Mouse (Mus musculus) megakaryocyte, embryonic 14.5 days (primary cell): ENCODE measurements at regions not wholly inside any gene's neighbourhood (a gene's known extent, or its start where the extent isn't known, plus 50 kb on each side); places are given as distances from the start of the nearest gene placed in this dataset.

Source experiments
- H3K27me3 ChIP-seq: replicated peaks from 2 replicates; pipeline ENCODE3; 2012; ENCODE audit warnings: inconsistent platforms
- H3K36me3 ChIP-seq: replicated peaks from 2 replicates; pipeline ENCODE3; 2012; ENCODE audit warnings: low read length, inconsistent platforms, mixed read lengths
- H3K4me1 ChIP-seq: 2 replicates; pipeline ENCODE4 v1.6.1; 2012; ENCODE audit warnings: inconsistent platforms
- H3K4me3 ChIP-seq: replicated peaks from 2 replicates; pipeline ENCODE3; 2012; ENCODE audit warnings: moderate library complexity, mild to moderate bottlenecking, inconsistent platforms
- H3K9me3 ChIP-seq: 2 replicates; pipeline ENCODE4 v1.6.1; 2012; ENCODE audit warnings: inconsistent platforms
- FLI1 ChIP-seq: IDR thresholded peaks from 2 replicates; pipeline ENCODE4 v1.6.1; 2012; ENCODE audit warnings: low read length, inconsistent platforms, mixed read lengths
- GATA1 ChIP-seq: IDR thresholded peaks from 3 replicates; pipeline ENCODE4 v1.6.1; 2012; ENCODE audit warnings: mixed read lengths, low read length, inconsistent platforms, borderline replicate concordance

DNA sequence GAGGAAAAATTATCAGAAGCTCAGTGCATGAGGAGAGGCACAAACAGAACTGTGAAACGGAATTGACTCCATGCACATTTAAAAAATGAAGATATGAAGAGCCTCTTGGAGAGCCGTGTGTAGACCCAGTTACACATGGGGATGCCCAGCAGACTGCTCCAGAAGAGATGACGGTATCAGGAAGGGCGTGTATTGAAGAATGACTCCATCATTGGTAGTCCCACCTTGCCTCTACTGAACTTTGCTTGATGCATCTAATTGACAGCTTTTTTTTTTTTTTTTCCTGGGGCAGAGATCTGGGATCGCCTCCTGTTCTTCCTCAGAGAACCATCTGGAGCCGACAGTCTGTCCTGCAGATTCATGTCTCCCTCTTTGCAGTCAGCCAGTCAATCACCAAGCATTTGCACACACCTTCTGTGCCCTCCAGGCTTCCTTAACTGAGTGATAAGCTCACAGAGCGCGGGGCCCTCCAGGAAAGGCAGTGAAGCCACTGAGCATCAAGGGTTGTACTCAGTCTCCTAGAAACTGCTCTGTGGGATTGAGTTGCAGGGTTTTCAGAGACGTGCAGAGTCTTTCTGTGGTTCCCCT is 57.6 kb upstream of the D1Pas1 start:
- Histone ChIP-seq H3K9me3 (peaks cover 40% of the 10 kb centered on the region), H3K36me3 (no peaks in the 10 kb centered on the region), H3K4me3 (no peak overlapping the region), H3K27me3 (no peaks in the 10 kb centered on the region), H3K4me1 (no peaks in the 10 kb centered on the region)
- TF ChIP-seq FLI1 (no peak), GATA1 (no peak)

DNA sequence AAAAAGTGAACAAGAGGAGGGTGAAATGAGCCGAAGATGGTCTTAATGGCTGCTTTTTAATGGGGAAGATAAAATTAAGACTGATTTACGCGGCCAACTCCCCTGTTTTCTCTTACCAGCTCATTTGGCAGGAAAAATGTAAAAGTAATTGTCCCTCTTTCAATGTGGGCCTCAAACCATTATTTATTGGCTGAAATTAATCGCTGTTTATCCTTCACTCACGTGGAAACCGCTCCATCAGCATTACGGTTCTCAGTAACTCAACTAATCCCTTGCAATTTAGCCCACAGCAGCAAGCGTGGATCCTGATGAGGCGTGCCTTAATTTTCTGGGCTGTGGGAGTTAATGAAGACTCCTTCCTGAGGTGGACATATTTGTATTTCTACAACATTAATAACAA is 58.1 kb upstream of the D1Pas1 start:
- Histone ChIP-seq H3K4me1 (no peaks in the 10 kb centered on the region), H3K4me3 (no peak overlapping the region), H3K9me3 (peaks cover 43% of the 10 kb centered on the region), H3K27me3 (no peaks in the 10 kb centered on the region), H3K36me3 (no peaks in the 10 kb centered on the region)
- no peak for TF ChIP-seq GATA1
- no peak for TF ChIP-seq FLI1

GRCm38 (mm10) chr1:186907409-186908170 is 59.6 kb upstream of the D1Pas1 start:
- H3K4me1 ChIP-seq, result no peaks in the 10 kb centered on the region
- no peaks in the 10 kb centered on the region for H3K27me3 ChIP-seq
- no peaks in the 10 kb centered on the region for H3K36me3 ChIP-seq
- H3K4me3 ChIP-seq, result no peak overlapping the region
- peaks cover 34% of the 10 kb centered on the region for H3K9me3 ChIP-seq
- TF ChIP-seq GATA1 (no peak), FLI1 (no peak)

DNA sequence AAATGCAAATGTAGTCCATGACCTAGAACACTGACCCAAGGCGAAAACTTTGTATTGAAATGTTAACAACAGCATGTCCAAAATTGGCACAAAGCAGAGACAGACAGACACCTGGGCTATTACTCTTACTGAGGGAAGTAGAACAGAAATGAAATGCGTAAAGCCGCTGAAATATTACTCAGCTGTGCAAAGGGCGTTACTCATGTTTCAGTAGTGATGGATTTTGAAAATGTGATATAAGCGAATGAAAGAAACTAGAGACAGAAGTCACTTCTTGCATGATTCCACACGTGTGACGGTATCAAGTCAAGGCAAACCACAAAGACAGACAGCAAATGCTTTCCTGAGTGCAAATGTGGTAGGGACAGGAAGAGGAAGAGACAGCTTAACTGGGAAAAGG is 61.3 kb upstream of the D1Pas1 start:
- H3K4me1 ChIP-seq, result no peaks in the 10 kb centered on the region

GRCm38 (mm10) chr1:186901548-186901947 is 65.7 kb upstream of the D1Pas1 start:
- Histone ChIP-seq H3K4me3 (no peak overlapping the region), H3K36me3 (no peaks in the 10 kb centered on the region), H3K4me1 (no peaks in the 10 kb centered on the region), H3K27me3 (no peaks in the 10 kb centered on the region), H3K9me3 (peaks cover 37% of the 10 kb centered on the region)
- TF ChIP-seq GATA1 (no peak), FLI1 (no peak)

More for the DNA sequence above, 61.3 kb upstream of the D1Pas1 start:
- TF ChIP-seq GATA1, result no peak
- TF ChIP-seq FLI1, result no peak
- no peak overlapping the region for H3K4me3 ChIP-seq
- H3K36me3 ChIP-seq, result no peaks in the 10 kb centered on the region
- H3K9me3 ChIP-seq, result peaks cover 33% of the 10 kb centered on the region
- H3K27me3 ChIP-seq, result no peaks in the 10 kb centered on the region

GRCm38 (mm10) chr1:186898203-186898602 is 69.0 kb upstream of the D1Pas1 start:
- Histone ChIP-seq H3K4me3 (no peak overlapping the region), H3K27me3 (no peaks in the 10 kb centered on the region), H3K9me3 (peaks cover 59% of the 10 kb centered on the region), H3K4me1 (no peaks in the 10 kb centered on the region), H3K36me3 (no peaks in the 10 kb centered on the region)
- no peak for TF ChIP-seq FLI1
- TF ChIP-seq GATA1, result no peak

- H3K9me3 ChIP-seq, result peaks cover 65% of the 10 kb centered on the region
- no peaks in the 10 kb centered on the region for H3K36me3 ChIP-seq
- TF ChIP-seq FLI1 (no peak), GATA1 (no peak)
Observed at GRCm38 (mm10) chr1:186889584-186889852, 77.7 kb upstream of the D1Pas1 start.

DNA sequence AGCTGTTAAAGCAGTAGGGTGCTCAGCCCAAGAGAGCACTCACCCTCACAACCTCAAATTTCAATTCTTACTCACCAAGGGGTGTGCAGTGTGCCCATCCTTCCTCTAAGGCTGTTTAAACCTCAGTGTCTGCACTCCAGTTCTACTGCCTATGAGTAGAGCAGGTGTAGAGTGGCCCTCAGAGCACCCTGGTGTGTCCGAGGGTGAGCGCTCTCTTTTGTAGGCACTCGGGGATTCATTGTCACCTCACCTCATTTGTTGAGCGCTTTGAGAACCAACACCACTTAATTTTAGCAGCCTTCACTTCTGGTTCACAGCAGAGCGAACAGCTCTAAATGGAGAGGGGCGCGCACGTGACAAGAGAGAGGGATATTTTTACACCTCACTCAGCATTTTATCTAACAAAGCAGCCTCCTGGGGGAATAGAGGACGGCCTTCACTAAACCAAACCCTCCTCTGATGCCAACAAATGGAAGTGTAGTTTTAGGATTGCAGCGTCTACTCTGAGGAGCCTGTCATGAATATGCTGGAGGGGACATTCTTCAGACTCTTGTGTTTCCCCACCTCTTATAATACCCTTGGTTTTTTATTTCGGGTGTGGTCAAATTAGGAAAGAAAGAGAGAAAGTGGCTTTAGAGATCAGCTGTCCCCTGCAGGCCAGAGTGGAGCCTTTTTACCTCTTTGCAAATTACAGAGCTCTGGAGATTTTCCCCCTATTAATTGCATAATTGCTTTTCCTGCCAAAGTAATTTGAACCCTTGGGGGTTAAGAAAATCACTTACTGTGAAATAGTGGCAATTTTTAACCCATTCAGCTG is 78.2 kb upstream of the D1Pas1 start:
- peaks cover 62% of the 10 kb centered on the region for H3K9me3 ChIP-seq

More at GRCm38 (mm10) chr1:186889584-186889852, 77.7 kb upstream of the D1Pas1 start:
- Histone ChIP-seq H3K4me1 (no peaks in the 10 kb centered on the region), H3K27me3 (no peaks in the 10 kb centered on the region), H3K4me3 (no peak overlapping the region)

DNA sequence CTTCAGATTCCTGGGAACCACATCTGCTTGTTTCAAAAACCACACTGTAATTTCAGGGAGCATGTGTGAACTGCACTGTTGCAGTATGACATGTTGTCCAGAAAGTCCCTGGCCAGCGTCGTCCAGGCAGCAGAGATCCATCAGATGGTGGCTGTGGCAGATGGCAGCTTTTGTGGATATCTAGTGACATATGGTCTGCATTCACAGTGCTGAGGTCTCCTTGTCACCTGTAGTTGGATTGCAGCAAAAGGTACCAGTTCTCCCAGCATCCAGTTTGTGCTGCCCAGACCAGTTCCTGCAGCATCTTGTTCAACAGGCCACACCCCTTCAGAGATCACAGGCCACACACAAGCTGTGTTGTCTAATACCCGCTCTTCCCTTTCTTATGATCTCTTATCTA is 80.1 kb upstream of the D1Pas1 start:
- TF ChIP-seq GATA1 (no peak), FLI1 (no peak)
- peaks cover 57% of the 10 kb centered on the region for H3K9me3 ChIP-seq
- H3K4me1 ChIP-seq, result no peaks in the 10 kb centered on the region
- no peaks in the 10 kb centered on the region for H3K27me3 ChIP-seq
- no peak overlapping the region for H3K4me3 ChIP-seq
- no peaks in the 10 kb centered on the region for H3K36me3 ChIP-seq

More for the DNA sequence above, 78.2 kb upstream of the D1Pas1 start:
- TF ChIP-seq GATA1 (no peak), FLI1 (no peak)
- Histone ChIP-seq H3K4me3 (no peak overlapping the region), H3K36me3 (no peaks in the 10 kb centered on the region), H3K4me1 (no peaks in the 10 kb centered on the region), H3K27me3 (no peaks in the 10 kb centered on the region)

GRCm38 (mm10) chr1:186880391-186880790 is 86.8 kb upstream of the D1Pas1 start:
- H3K36me3 ChIP-seq, result no peaks in the 10 kb centered on the region
- no peaks in the 10 kb centered on the region for H3K4me1 ChIP-seq
- no peak for TF ChIP-seq FLI1
- H3K9me3 ChIP-seq, result peaks cover 42% of the 10 kb centered on the region
- H3K4me3 ChIP-seq, result no peak overlapping the region
- no peaks in the 10 kb centered on the region for H3K27me3 ChIP-seq
